Mouse (Mus musculus): Measurements from ENCODE around the gene Slc26a11.

DNA sequence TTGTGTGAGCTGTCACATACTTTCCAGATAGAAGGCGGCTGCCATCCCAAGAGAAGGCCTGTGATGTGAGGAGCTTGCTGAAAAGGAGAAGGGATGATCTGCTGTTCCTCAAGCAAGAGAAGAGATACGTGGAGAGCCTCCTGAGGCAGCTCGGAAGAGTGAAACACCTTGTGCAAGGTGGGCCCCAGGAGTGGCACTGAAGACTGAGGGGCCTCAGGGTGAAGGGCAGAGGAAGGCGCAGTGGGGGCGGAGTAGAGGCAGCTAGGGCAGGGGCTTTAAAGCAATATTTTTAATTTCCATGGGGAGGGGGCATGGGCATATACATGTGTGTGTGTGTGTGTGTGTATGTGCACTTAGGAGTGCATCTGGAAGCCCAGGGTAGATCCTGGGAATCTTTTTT, 72.6 kb downstream of the Slc26a11 start:
- no peak for TF ChIP-seq GATA1 (IDR thresholded peaks at IDR 0.05; ENCODE audit: low read length)
- no peak for TF ChIP-seq TAL1 (IDR thresholded peaks at IDR 0.05; ENCODE audit: low read length)

Measured in erythroblast, embryonic 14.5 days (primary cell).